Mouse (Mus musculus) megakaryocyte, embryonic 14.5 days (primary cell): Measurements from ENCODE around the gene Lsm12. TPM values are rescaled to one million over a fixed set of nuclear protein-coding genes. Genes with fewer than 3 reads are reported as not detected.

ENCODE experiments used
- H3K27me3 ChIP-seq: replicated peaks from 2 replicates; pipeline ENCODE3; 2012; ENCODE audit warnings: inconsistent platforms
- H3K36me3 ChIP-seq: replicated peaks from 2 replicates; pipeline ENCODE3; 2012; ENCODE audit warnings: low read length, inconsistent platforms, mixed read lengths
- H3K4me1 ChIP-seq: 2 replicates; pipeline ENCODE4 v1.6.1; 2012; ENCODE audit warnings: inconsistent platforms
- H3K4me3 ChIP-seq: replicated peaks from 2 replicates; pipeline ENCODE3; 2012; ENCODE audit warnings: moderate library complexity, mild to moderate bottlenecking, inconsistent platforms
- H3K9me3 ChIP-seq: 2 replicates; pipeline ENCODE4 v1.6.1; 2012; ENCODE audit warnings: inconsistent platforms
- FLI1 ChIP-seq: IDR thresholded peaks from 2 replicates; pipeline ENCODE4 v1.6.1; 2012; ENCODE audit warnings: low read length, inconsistent platforms, mixed read lengths
- GATA1 ChIP-seq: IDR thresholded peaks from 3 replicates; pipeline ENCODE4 v1.6.1; 2012; ENCODE audit warnings: mixed read lengths, low read length, inconsistent platforms, borderline replicate concordance
- polyA plus RNA-seq: library from polyadenylated mRNA; stranded (reverse); fragments of >175 nt; gene quantifications from 2 replicates; pipeline ENCODE4 v1.2.3, GENCODE M21; 2012; ENCODE audit warnings: low replicate concordance; ENCODE audit not compliant: insufficient read depth

Gene Lsm12
- polyA plus RNA-seq, 1 experiment = 120 TPM

- no peak for TF ChIP-seq FLI1
- no peak for TF ChIP-seq GATA1
- H3K9me3 ChIP-seq = no peaks in the 10 kb centered on the region
- peaks cover 47% of the 10 kb centered on the region for H3K27me3 ChIP-seq
Observed at GRCm38 (mm10) chr11:102140508-102140907, 44.6 kb downstream of the Lsm12 start.

GRCm38 (mm10) chr11:102138447-102138740 lies 46.7 kb downstream of the Lsm12 start:
- Histone ChIP-seq H3K27me3 (peaks cover 44% of the 10 kb centered on the region), H3K4me3 (peak overlapping the region; percentile 85), H3K9me3 (no peaks in the 10 kb centered on the region), H3K36me3 (no peaks in the 10 kb centered on the region), H3K4me1 (peaks cover 17% of the 10 kb centered on the region)
- TF ChIP-seq GATA1 = no peak
- no peak for TF ChIP-seq FLI1

More at GRCm38 (mm10) chr11:102140508-102140907, 44.6 kb downstream of the Lsm12 start:
- H3K36me3 ChIP-seq = no peaks in the 10 kb centered on the region
- no peak overlapping the region for H3K4me3 ChIP-seq
- H3K4me1 ChIP-seq = peaks cover 23% of the 10 kb centered on the region

GRCm38 (mm10) chr11:102137625-102138446 lies 47.3 kb downstream of the Lsm12 start:
- H3K4me3 ChIP-seq = peak overlapping the region; percentile 85
- H3K27me3 ChIP-seq = peaks cover 42% of the 10 kb centered on the region
- no peaks in the 10 kb centered on the region for H3K9me3 ChIP-seq
- peaks cover 17% of the 10 kb centered on the region for H3K4me1 ChIP-seq
- no peaks in the 10 kb centered on the region for H3K36me3 ChIP-seq
- TF ChIP-seq GATA1 (no peak), FLI1 (no peak)

- H3K9me3 ChIP-seq = no peaks in the 10 kb centered on the region
- H3K4me1 ChIP-seq = peaks cover 17% of the 10 kb centered on the region
- no peaks in the 10 kb centered on the region for H3K36me3 ChIP-seq
- H3K4me3 ChIP-seq = no peak overlapping the region
- H3K27me3 ChIP-seq = peaks cover 54% of the 10 kb centered on the region
- TF ChIP-seq GATA1 (no peak), FLI1 (no peak)
Observed at GRCm38 (mm10) chr11:102134516-102134915, 50.6 kb downstream of the Lsm12 start.

DNA sequence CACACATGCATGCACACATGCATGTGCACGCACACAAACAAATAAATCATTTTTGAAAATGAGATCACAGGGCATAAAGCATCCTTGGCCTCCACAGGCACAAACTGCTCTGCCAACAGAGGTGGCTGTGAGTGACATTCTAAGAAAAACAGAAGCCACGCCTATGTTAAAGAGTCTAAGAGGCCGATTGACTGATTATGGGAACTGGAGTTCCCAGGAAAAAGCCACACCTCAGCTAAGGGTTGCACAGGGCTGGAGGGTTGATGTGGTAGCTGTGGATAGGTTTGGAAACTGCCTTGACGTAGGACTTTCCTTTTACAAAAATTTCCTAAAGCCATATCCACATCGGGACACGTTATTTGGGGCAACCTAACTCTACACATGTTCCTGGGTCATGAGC lies 67.7 kb downstream of the Lsm12 start:
- Histone ChIP-seq H3K27me3 (peaks cover 42% of the 10 kb centered on the region), H3K36me3 (no peaks in the 10 kb centered on the region), H3K9me3 (peaks cover 8% of the 10 kb centered on the region), H3K4me3 (no peak overlapping the region), H3K4me1 (no peaks in the 10 kb centered on the region)
- TF ChIP-seq FLI1 (no peak), GATA1 (no peak)

- H3K4me1 ChIP-seq = no peaks in the 10 kb centered on the region
- TF ChIP-seq FLI1 = no peak
- TF ChIP-seq GATA1 = no peak
- peaks cover 12% of the 10 kb centered on the region for H3K9me3 ChIP-seq
- H3K4me3 ChIP-seq = no peak overlapping the region
- no peaks in the 10 kb centered on the region for H3K36me3 ChIP-seq
- H3K27me3 ChIP-seq = peaks cover 46% of the 10 kb centered on the region
Observed at GRCm38 (mm10) chr11:102116241-102116640, 68.9 kb downstream of the Lsm12 start.

Other genes with a start within 250 kb of the Lsm12 start
- gene Sost, start 218.3 kb downstream of the Lsm12 start, polyA plus RNA-seq = not detected in 2 replicates
- not detected in 2 replicates for gene Cfap97d1, start 201.0 kb downstream of the Lsm12 start, polyA plus RNA-seq
- 47.3 and 165 TPM in 2 replicates for gene Dusp3, start 198.3 kb downstream of the Lsm12 start, polyA plus RNA-seq
- not detected in 2 replicates for gene Mpp3, start 156.8 kb downstream of the Lsm12 start, polyA plus RNA-seq
- not detected in 2 replicates for gene Cd300lg, start 143.8 kb downstream of the Lsm12 start, polyA plus RNA-seq
- 7.0 and 10.2 TPM in 2 replicates for gene Mpp2, start 96.8 kb downstream of the Lsm12 start, polyA plus RNA-seq
- 2.3 TPM in 1 of 2 replicates, not detected in the other for gene Ppy, start 84.0 kb downstream of the Lsm12 start, polyA plus RNA-seq
- gene Pyy, start 77.5 kb downstream of the Lsm12 start, polyA plus RNA-seq = not detected in 2 replicates
- gene Nags, start 39.8 kb downstream of the Lsm12 start, polyA plus RNA-seq = not detected in 2 replicates
- 13.5 TPM in 1 of 2 replicates, not detected in the other for gene Tmem101, start 28.9 kb downstream of the Lsm12 start, polyA plus RNA-seq
- 32.9 and 73.3 TPM in 2 replicates for gene G6pc3, start 4.3 kb upstream of the Lsm12 start, polyA plus RNA-seq
- 384 and 644 TPM in 2 replicates for gene Hdac5, start 44.9 kb upstream of the Lsm12 start, polyA plus RNA-seq
- 2.6 and 4.2 TPM in 2 replicates for gene BC030867, start 63.6 kb upstream of the Lsm12 start, polyA plus RNA-seq
- not detected in 2 replicates for gene Asb16, start 83.4 kb upstream of the Lsm12 start, polyA plus RNA-seq
- gene Tmub2, start 99.6 kb upstream of the Lsm12 start, polyA plus RNA-seq = 46.7 and 48.3 TPM in 2 replicates
- 64.8 and 80.0 TPM in 2 replicates for gene Atxn7l3, start 111.3 kb upstream of the Lsm12 start, polyA plus RNA-seq
- gene Ubtf, start 134.4 kb upstream of the Lsm12 start, polyA plus RNA-seq = 46.9 and 85.8 TPM in 2 replicates
- 0.13 and 2.8 TPM in 2 replicates for gene Slc4a1, start 180.9 kb upstream of the Lsm12 start, polyA plus RNA-seq
- gene Rundc3a, start 208.1 kb upstream of the Lsm12 start, polyA plus RNA-seq = 3.8 and 6.6 TPM in 2 replicates
- gene Slc25a39, start 222.7 kb upstream of the Lsm12 start, polyA plus RNA-seq = 164 and 165 TPM in 2 replicates
- gene Grn, start 245.0 kb upstream of the Lsm12 start, polyA plus RNA-seq = 44.1 and 152 TPM in 2 replicates